In genomic region chr2:79076115-79076514, GRCm38 (mm10) we compare ENCODE assay signal across 29 mouse cellular contexts.
DNase-seq lines count a peak whose midpoint lies in the region; ATAC-seq and TF ChIP-seq lines count a peak whose summit lies in the region.
"Had no signal": no experiment of that assay in that cellular context is flagged by ENCODE, and none has a peak within 500 bp of the region (broad histone marks: within the 10 kb centered on the region; RNA-seq: fewer than 3 reads in every experiment).

No protein-coding gene starts in this region.

- peak overlapping the region; percentile 14; the same call in 1 of the 2 replicates for H3K4me2 ChIP-seq in heart, embryonic 11.5 days
- H3K4me2 ChIP-seq in heart, embryonic 16.5 days (ENCODE audit: low read depth, low read length) = peak overlapping the region; percentile 20
- no peak overlapping the region for H3K4me2 ChIP-seq in limb, embryonic 14.5 days (replicated peaks; ENCODE audit: low read depth, low read length, severe bottlenecking)
- H3K4me2 ChIP-seq: forebrain, embryonic 13.5 days; kidney, embryonic 15.5 days; limb, embryonic 15.5 days; liver, embryonic 13.5 days; midbrain, embryonic 13.5 days had no signal

- H3K27me3 ChIP-seq in heart, embryonic 11.5 days (ENCODE audit: control insufficient read depth, insufficient read depth, low read length) = no peaks in the 10 kb centered on the region
- no peaks in the 10 kb centered on the region for H3K27me3 ChIP-seq in heart, embryonic 16.5 days (ENCODE audit: control insufficient read depth, insufficient read depth, low read length)
- H3K27me3 ChIP-seq in limb, embryonic 14.5 days (ENCODE audit: control insufficient read depth, insufficient read depth, low read length) = no peaks in the 10 kb centered on the region
- H3K27me3 ChIP-seq: forebrain, embryonic 13.5 days; kidney, embryonic 15.5 days; limb, embryonic 15.5 days; liver, embryonic 13.5 days; megakaryocyte, embryonic 14.5 days; midbrain, embryonic 13.5 days had no signal

- DNase-seq in embryo, embryonic 11 days = peak; percentile 41
- no peak for DNase-seq in embryo, embryonic 9.5 days (ENCODE audit: extremely low spot score)
- no peak for DNase-seq in heart, adult 8-10 months (ENCODE audit: low spot score)
- DNase-seq in heart, postnatal 10 days = no peak
- no peak for DNase-seq in limb, embryonic 14.5 days (ENCODE audit: low spot score)
- no peak for DNase-seq in layer of hippocampus, adult 8-10 months (ENCODE audit: low spot score in 2 of 2)
- DNase-seq: adrenal gland, adult 8-10 months; cerebellum, adult 8-10 months; cerebellum, postnatal 25 days; gastrocnemius, postnatal 25 days; kidney, adult 18-20 months; kidney, postnatal 25 days; liver, embryonic 13.5 days; lung, adult 18-20 months; lung, postnatal 4 days; right cerebral cortex, adult 18-20 months; spleen, adult 18-20 months; thymus, postnatal 14 days had no signal

- H3K4me3 ChIP-seq in heart, embryonic 11.5 days (ENCODE audit: low read depth, low read length) = no peak overlapping the region
- no peak overlapping the region for H3K4me3 ChIP-seq in heart, embryonic 16.5 days (ENCODE audit: low read length)
- no peak overlapping the region for H3K4me3 ChIP-seq in limb, embryonic 14.5 days (replicated peaks; ENCODE audit: low read length)
- H3K4me3 ChIP-seq: forebrain, embryonic 13.5 days; kidney, embryonic 15.5 days; left cerebral cortex, adult 2 months; limb, embryonic 15.5 days; liver, embryonic 13.5 days; megakaryocyte, embryonic 14.5 days; midbrain, embryonic 13.5 days had no signal

- TF ChIP-seq POLR2A in limb, embryonic 14.5 days (IDR thresholded peaks at IDR 0.05; ENCODE audit: borderline replicate concordance, extremely low read depth, insufficient read depth, insufficient read length) = no peak

- intact Hi-C loops in heart, postnatal 10 days (cut with DNase I) = no loop called here

- no peak overlapping the region for H3K9ac ChIP-seq in heart, embryonic 11.5 days (ENCODE audit: low read depth, low read length)
- H3K9ac ChIP-seq in heart, embryonic 16.5 days (ENCODE audit: low read length) = no peak overlapping the region
- H3K9ac ChIP-seq in limb, embryonic 14.5 days (ENCODE audit: low read depth, low read length, severe bottlenecking) = no peak overlapping the region
- H3K9ac ChIP-seq: forebrain, embryonic 13.5 days; kidney, embryonic 15.5 days; limb, embryonic 15.5 days; liver, embryonic 13.5 days; midbrain, embryonic 13.5 days had no signal

- no peak overlapping the region for H3K27ac ChIP-seq in heart, embryonic 11.5 days (ENCODE audit: low read depth, low read length)
- peak overlapping the region; percentile 53 for H3K27ac ChIP-seq in heart, embryonic 16.5 days (ENCODE audit: low read length)
- H3K27ac ChIP-seq in limb, embryonic 14.5 days (replicated peaks; ENCODE audit: low read depth, low read length) = no peak overlapping the region
- H3K27ac ChIP-seq: forebrain, embryonic 13.5 days; kidney, embryonic 15.5 days; left cerebral cortex, adult 2 months; limb, embryonic 15.5 days; liver, embryonic 13.5 days; midbrain, embryonic 13.5 days had no signal

- ATAC-seq in heart, embryonic 11.5 days (replicated peaks; ENCODE audit: insufficient number of reproducible peaks, low FRiP score, low TSS enrichment) = no peak
- no peak; the same call in 1 of the 2 replicates for ATAC-seq in heart, embryonic 16.5 days (replicated peaks; ENCODE audit: extremely low read depth, insufficient read depth, low FRiP score)
- ATAC-seq in limb, embryonic 14.5 days (ENCODE audit: low FRiP score, low read depth) = peak; percentile 53; the same call in 1 of the 2 replicates
- ATAC-seq: forebrain, embryonic 13.5 days; hindbrain, embryonic 16.5 days; lung, postnatal 0 days; midbrain, embryonic 13.5 days had no signal

- H3K4me1 ChIP-seq in heart, embryonic 11.5 days (ENCODE audit: control insufficient read depth, insufficient read depth, low read length) = peaks cover 6% of the 10 kb centered on the region
- peaks cover 5% of the 10 kb centered on the region; the same call in 1 of the 2 replicates for H3K4me1 ChIP-seq in heart, embryonic 16.5 days (ENCODE audit: control insufficient read depth, insufficient read depth, low read length)
- H3K4me1 ChIP-seq in limb, embryonic 14.5 days (ENCODE audit: control insufficient read depth, insufficient read depth, low read length) = no peaks in the 10 kb centered on the region
- H3K4me1 ChIP-seq: forebrain, embryonic 13.5 days; limb, embryonic 15.5 days; liver, embryonic 13.5 days; megakaryocyte, embryonic 14.5 days; midbrain, embryonic 13.5 days had no signal

- WGBS in heart, embryonic 11.5 days (ENCODE audit: insufficient replicate concordance) = 26% methylated on average over 2 of the region's 2 CpGs
- 19% methylated on average over 2 of the region's 2 CpGs for WGBS in heart, embryonic 16.5 days
- 49% methylated on average over 2 of the region's 2 CpGs for WGBS in limb, embryonic 14.5 days

- H3K9me3 ChIP-seq in heart, embryonic 11.5 days (replicated peaks; ENCODE audit: control insufficient read depth, low read length) = no peaks in the 10 kb centered on the region
- no peaks in the 10 kb centered on the region for H3K9me3 ChIP-seq in heart, embryonic 16.5 days (replicated peaks; ENCODE audit: control insufficient read depth, low read length)
- no peaks in the 10 kb centered on the region for H3K9me3 ChIP-seq in limb, embryonic 14.5 days (ENCODE audit: control insufficient read depth, low read length)
- H3K9me3 ChIP-seq: forebrain, embryonic 13.5 days; G1E; kidney, embryonic 15.5 days; limb, embryonic 15.5 days; liver, embryonic 13.5 days; megakaryocyte, embryonic 14.5 days; midbrain, embryonic 13.5 days had no signal

- no peaks in the 10 kb centered on the region for H3K36me3 ChIP-seq in heart, embryonic 11.5 days (ENCODE audit: control insufficient read depth, insufficient read depth, low read length)
- H3K36me3 ChIP-seq in heart, embryonic 16.5 days (ENCODE audit: control insufficient read depth, insufficient read depth) = no peaks in the 10 kb centered on the region
- no peaks in the 10 kb centered on the region for H3K36me3 ChIP-seq in limb, embryonic 14.5 days (ENCODE audit: control insufficient read depth, insufficient read depth, low read length)
- H3K36me3 ChIP-seq: G1E; kidney, embryonic 15.5 days; limb, embryonic 15.5 days; liver, embryonic 13.5 days; midbrain, embryonic 13.5 days had no signal
